22 mouse cellular contexts compared by ENCODE assay signal in the genomic region with DNA sequence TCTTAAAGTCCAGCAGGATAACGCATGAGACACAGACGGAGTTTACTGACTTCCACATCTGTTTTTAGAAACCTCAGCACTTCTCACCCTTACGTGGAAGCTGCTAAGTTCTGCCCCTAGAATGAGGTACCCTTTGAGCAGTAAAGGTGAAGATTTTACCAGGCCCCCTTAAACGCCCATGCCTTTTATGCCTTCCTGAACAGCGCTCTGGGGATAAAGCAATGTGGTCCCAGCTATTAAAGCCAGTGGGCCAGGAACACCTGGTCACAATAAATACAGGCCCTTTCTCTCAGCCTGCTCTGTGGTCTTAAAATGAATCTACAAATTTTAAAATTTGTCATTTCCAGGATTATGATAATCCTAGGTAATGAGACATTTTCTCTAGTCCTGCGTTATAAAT. TPM values are rescaled to one million over a fixed set of nuclear protein-coding genes. Genes with fewer than 3 reads are reported as not detected.
DNase-seq lines count a peak whose midpoint lies in the region; ATAC-seq lines count a peak whose summit lies in the region.
"Had no signal": no experiment of that assay in that cellular context is flagged by ENCODE, and none has a peak within 500 bp of the region (broad histone marks: within the 10 kb centered on the region; RNA-seq: fewer than 3 reads in every experiment).

No protein-coding gene starts in this region.

- 0 out of 2 replicates have a peak, but pooled peaks cover 9% of the 10 kb centered on the region for H3K27me3 ChIP-seq in heart, embryonic 10.5 days (ENCODE audit: insufficient read depth, poor library complexity, severe bottlenecking)
- no peaks in the 10 kb centered on the region for H3K27me3 ChIP-seq in limb, embryonic 11.5 days (ENCODE audit: control insufficient read depth, insufficient read depth, low read length)
- H3K27me3 ChIP-seq: hindbrain, embryonic 15.5 days had no signal

- H3K36me3 ChIP-seq in heart, embryonic 10.5 days, result no peaks in the 10 kb centered on the region
- no peaks in the 10 kb centered on the region for H3K36me3 ChIP-seq in limb, embryonic 11.5 days (ENCODE audit: control insufficient read depth, insufficient read depth, low read length)
- H3K36me3 ChIP-seq: hindbrain, embryonic 15.5 days had no signal

- H3K4me1 ChIP-seq in heart, embryonic 10.5 days, result peaks cover 20% of the 10 kb centered on the region
- peaks cover 5% of the 10 kb centered on the region; the same call in 1 of the 2 replicates for H3K4me1 ChIP-seq in limb, embryonic 11.5 days (ENCODE audit: control insufficient read depth, insufficient read depth, low read length)
- H3K4me1 ChIP-seq: hindbrain, embryonic 15.5 days had no signal

- DNase-seq in heart, embryonic 10.5 days (ENCODE audit: low spot score), result peak; percentile 4
- DNase-seq in heart, postnatal 25 days (ENCODE audit: low spot score), result no peak
- DNase-seq in forelimb bud, embryonic 11.5 days (ENCODE audit: low read depth, low spot score), result peak; percentile 79
- DNase-seq in limb, embryonic 11.5 days (ENCODE audit: low spot score), result peak; percentile 61
- no peak for DNase-seq in spleen, postnatal 4 days (ENCODE audit: low spot score in 2 of 2)
- no peak for DNase-seq in ovary, postnatal 14 days (ENCODE audit: low spot score)
- DNase-seq: adrenal gland, adult 2 months; adrenal gland, postnatal 14 days; cerebellum, adult 11 months; cerebellum, adult 2 months; cerebellum, adult 9-11 months; cerebellum, postnatal 25 days; forebrain, postnatal 0 days; gastrocnemius, adult 2 months; gastrocnemius, postnatal 14 days; heart, adult 18-20 months; heart, postnatal 36 days had no signal

- H3K9me3 ChIP-seq in heart, embryonic 10.5 days, result no peaks in the 10 kb centered on the region
- H3K9me3 ChIP-seq in limb, embryonic 11.5 days (ENCODE audit: control insufficient read depth, low read length), result no peaks in the 10 kb centered on the region
- H3K9me3 ChIP-seq: hindbrain, embryonic 15.5 days had no signal

- intact Hi-C loops in heart, postnatal 25 days (cut with DNase I), result no loop called here

- no peak overlapping the region for H3K27ac ChIP-seq in heart, embryonic 10.5 days
- H3K27ac ChIP-seq in limb, embryonic 11.5 days (replicated peaks; ENCODE audit: low read depth, low read length), result 0 out of 2 replicates have a peak overlapping the region, but pooled peaks have one; percentile 16
- H3K27ac ChIP-seq: gastrocnemius, adult 2 months; hindbrain, embryonic 15.5 days had no signal

- no peak overlapping the region for H3K4me3 ChIP-seq in heart, embryonic 10.5 days
- no peak overlapping the region for H3K4me3 ChIP-seq in limb, embryonic 11.5 days (ENCODE audit: low read depth, low read length)
- H3K4me3 ChIP-seq: gastrocnemius, adult 2 months; hindbrain, embryonic 15.5 days had no signal

- H3K4me2 ChIP-seq in limb, embryonic 11.5 days (ENCODE audit: low read depth, severe bottlenecking), result no peak overlapping the region
- H3K4me2 ChIP-seq: heart, embryonic 11.5 days; hindbrain, embryonic 15.5 days had no signal

- ATAC-seq in limb, embryonic 11.5 days (ENCODE audit: insufficient number of reproducible peaks, low FRiP score, low TSS enrichment, low read depth), result peak; percentile 54; the same call in 1 of the 2 replicates
- ATAC-seq: CD4-positive, CD25-positive, alpha-beta regulatory T cell, adult 4 months; forebrain, embryonic 14.5 days; forebrain, postnatal 0 days; intestine, postnatal 0 days had no signal

- 73% methylated on average over 6 of the region's 6 CpGs for WGBS in heart, embryonic 10.5 days
- WGBS in limb, embryonic 11.5 days, result 10% methylated on average over 6 of the region's 6 CpGs

- no peak overlapping the region for H3K9ac ChIP-seq in limb, embryonic 11.5 days (ENCODE audit: low read length)
- H3K9ac ChIP-seq: forebrain, postnatal 0 days; hindbrain, embryonic 15.5 days had no signal

RNA-seq across cellular contexts. Expression of a gene that starts 57.9 kb away (rescaled TPM):
- polyA plus RNA-seq in heart, embryonic 10.5 days (2016; fragmentation: Nextera tagmentation; extraction: Ambion mirVana), result 35.7 and 47.8 TPM in 2 replicates
- 1 to 10 TPM; 7.6 to 8.7 TPM for total RNA-seq in heart, postnatal 25 days (2021)
- polyA plus RNA-seq in limb, embryonic 11.5 days (2014; fragmentation: Nextera tagmentation; extraction: Ambion mirVana), result 64.1 and 68.8 TPM in 2 replicates

Comparison
In these comparisons a context has a peak if more than half of its experiments do, and no peak if none do; other contexts are left out.
1. DNase-seq: peak in heart, embryonic 10.5 days (single experiment), forelimb bud, embryonic 11.5 days (single experiment) and limb, embryonic 11.5 days (single experiment); none in heart, postnatal 25 days (single experiment), spleen, postnatal 4 days (0 of 2) and ovary, postnatal 14 days (single experiment).